Mouse (Mus musculus): ENCODE results near the gene Phf14.
"Not testable (repeated sequence)": the region's sequence is repeated elsewhere in the genome, so short reads cannot be mapped to it uniquely, and the experiment has no call there.

Phf14 gene

DNA sequence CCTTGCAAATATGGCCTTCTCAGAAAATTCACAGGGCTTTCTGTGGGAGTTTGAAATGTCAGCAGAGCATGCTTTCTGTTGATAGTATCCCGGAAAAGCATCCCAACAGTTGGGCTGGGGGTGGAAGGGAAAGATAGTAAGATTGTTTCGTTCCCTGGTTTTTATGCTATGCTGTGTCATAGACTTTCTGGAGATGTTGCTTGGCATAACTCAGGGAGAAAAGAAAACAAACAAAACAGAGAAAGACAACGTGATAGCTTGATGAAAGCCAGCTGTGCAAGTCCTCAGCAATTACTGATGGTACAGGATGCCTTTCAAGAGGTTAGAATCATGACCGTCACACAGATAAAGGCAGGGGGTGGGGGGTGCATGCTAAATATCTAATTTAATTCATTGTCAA, 197.5 kb downstream of the Phf14 start:
- no peak for DNase-seq

DNA sequence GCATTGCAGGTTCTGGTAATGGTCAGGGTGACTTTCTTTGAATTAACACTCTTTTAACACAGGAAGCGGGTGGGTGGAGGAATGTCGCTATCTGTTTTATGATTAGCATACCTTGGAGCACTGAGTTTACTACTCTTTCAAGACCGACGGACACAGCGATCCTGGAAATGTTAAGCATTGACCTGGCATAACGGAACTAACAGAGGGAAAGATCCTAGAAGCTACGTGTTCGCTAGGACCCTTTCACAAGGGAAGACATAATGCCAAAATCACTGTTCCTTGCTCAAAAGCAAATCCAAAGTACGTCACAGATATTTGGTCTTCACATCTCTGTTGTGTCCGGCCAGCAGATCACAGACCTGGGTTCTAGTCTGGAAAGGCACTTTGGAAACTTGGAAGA, 199.7 kb downstream of the Phf14 start:
- DNase-seq = no peak

DNA sequence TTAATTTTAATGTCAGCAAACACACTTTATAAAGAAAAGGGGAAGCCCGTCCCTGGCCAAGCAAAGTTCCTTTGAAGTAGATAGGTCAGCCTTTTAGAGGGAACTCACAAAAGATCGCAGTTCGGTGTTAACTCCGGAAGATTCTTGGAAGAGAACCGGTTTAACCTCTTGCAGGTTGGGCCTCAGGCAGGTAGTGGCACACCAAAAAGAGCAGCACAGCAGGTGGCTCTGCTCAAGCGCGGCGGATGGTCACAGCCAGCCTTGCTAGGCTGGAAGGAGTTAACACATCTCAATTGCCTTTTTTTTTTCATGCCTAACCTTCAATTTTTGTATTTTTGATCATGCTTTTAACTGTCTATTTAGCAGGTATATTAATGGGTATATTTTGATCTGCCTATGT, 200.2 kb downstream of the Phf14 start:
- DNase-seq = no peak

- DNase-seq = no peak
Measured at GRCm38 (mm10) chr6:12116926-12117818, 209.6 kb downstream of the Phf14 start.

- DNase-seq = no peak
Measured at GRCm38 (mm10) chr6:12117819-12118570, 210.4 kb downstream of the Phf14 start.

DNA sequence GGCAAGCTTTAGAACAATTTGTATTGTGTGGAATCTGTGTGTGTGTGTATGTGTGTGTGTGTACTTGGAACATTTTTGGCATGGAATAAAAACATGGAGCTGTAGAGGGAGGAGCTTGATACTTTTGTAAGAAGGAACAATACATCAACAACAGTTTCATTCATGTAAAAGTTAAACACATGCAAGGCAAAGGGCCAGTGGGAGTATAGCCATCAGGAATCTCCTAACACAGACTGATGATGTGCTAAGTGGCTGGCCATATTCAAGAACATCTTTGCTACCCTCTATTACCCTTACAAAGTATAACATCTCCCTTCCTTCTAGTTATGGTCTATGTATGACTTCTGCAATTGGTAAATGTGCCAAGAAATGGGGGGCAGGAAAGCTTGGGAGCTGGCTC, 215.2 kb downstream of the Phf14 start:
- no peak for DNase-seq

DNA sequence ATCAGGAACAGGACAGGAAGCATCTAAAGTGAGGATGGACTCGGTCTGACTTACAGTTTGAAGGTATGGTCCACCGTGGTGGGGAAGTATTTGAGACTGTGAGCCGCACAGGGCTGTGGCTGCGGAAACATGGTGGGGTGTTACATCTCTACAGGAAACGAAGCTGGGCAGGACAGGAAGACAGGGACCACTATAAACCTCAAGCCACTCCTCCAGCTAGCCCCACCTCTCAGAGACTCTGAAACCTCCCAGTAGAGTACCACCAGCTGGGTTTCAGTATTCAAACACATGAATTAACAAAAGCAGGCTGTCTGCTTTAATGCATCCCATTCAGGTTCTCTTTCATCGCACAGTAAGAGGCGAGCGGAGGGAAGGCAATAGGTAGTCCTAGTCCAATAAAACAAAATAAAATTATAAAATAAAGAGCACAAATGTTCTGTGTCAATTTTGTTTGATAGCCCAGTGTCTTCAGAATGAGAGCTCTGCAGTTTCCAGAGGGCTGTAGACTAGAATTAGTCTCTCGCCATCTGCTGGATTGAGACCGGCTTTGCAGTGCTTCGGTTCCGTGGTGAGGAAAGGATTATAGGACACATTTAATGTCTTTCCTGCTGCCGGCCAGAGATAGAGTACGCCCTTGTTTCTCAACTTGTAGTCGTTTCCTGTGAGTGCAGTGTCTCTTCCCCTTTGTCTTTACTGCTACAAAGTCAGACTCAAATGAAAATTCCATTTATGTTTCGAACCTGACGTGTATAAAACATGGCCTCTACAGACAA, 217.6 kb downstream of the Phf14 start:
- DNase-seq = peak; percentile 60

DNA sequence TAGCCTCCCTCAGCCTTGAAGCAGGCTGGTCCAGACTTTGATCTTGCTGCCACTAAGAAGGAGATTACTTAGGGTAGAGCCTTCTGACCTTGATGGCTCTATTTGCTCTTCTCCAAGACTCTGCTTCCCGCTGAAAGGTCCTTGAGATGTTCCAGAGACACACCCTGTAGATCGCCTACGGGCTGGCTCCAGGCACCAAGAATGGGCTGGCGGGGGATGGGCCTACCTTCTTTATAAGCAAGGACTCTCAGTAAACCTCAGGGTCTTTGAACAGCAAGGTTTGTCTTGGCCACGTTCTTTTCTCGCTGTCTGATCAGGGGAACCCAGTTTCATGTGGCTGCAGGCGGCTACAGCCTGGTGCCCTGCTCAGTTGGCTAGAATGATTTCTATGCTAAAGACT, 219.0 kb downstream of the Phf14 start:
- not testable (repeated sequence) for DNase-seq

DNA sequence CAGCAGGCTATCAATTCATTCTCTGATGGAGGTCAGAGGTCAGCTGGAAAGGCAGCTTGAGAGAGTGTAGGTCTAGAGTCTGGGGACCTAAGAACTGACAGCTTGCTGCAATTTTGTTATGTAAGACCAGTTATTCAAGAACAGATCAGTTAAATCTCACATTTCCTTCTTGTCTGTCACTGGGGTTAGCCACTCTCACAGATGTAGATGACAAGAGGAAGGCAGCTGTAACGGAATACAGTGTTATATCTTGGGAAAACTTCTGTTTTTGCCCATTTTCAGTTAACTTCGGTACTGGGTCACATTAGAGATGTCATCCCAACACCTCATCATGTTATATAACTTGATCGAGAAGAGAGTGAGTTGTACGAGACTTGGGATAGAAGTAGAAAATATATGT, 219.7 kb downstream of the Phf14 start:
- no peak for DNase-seq

Measured in liver (tissue).